Mouse (Mus musculus): ENCODE results near the gene Zranb1. TPM values are rescaled to one million over a fixed set of nuclear protein-coding genes. Genes with fewer than 3 reads are reported as not detected.

Zranb1 gene
- total and polyA plus RNA-seq, 3 experiments = 17.4 to 18.5 TPM; not detected in 1

DNA sequence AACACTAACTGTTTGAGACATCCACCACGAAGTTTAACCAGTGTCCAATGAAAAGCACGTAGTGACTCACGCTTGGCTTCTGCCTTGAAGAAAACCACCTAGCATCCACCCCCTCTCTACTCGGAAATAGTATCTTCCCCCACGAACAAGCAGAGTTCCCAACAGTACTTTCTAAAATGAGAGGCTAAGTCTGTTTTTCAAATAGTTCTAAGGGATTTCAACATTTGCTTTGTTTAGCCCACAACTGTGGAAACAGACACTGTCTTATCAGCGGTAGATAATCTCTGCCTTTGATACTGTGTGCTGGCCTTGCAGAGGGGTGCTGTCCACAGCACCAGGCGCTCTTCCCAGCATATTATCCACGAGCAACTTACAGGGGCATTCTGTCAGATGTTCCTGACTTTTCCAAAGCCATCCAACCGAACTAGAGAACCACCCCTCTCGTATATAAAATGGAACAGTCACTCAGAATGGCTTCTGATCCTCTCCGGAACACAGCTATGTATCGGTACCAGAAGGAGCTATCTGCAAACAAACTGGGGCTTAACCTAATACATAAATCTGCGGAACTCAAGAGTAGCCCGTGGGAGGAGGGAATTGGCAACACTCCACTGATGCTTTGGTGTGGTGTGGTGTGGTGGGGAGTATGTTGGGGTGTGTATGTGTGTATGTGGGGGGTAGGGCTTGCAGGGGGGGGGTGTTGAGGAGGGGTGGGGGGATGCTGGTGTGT is 81.9 kb downstream of the Zranb1 start:
- Histone ChIP-seq H3K9me3 (replicated peaks; ENCODE audit: insufficient read depth, low read length) (no peaks in the 10 kb centered on the region), H3K79me2 (ENCODE audit: control insufficient read depth, insufficient read depth, low read length, poor library complexity) (0 out of 2 replicates have a peak, but pooled peaks cover 2% of the 10 kb centered on the region), H3K4me1 (ENCODE audit: control insufficient read depth in 1 of 2, insufficient read depth in 2 of 2, low read length in 2 of 2) (peaks cover 0 to 7% of the 10 kb centered on the region in 2 experiments; a peak in 3 of 4 replicates), H3K27me3 (ENCODE audit: control insufficient read depth in 1 of 2, insufficient read depth in 2 of 2, low read length in 2 of 2) (no peaks in the 10 kb centered on the region), H3K4me3 (ENCODE audit: control insufficient read depth in 1 of 2, insufficient read depth in 1 of 2, low read depth in 2 of 2, low read length in 2 of 2) (no peak overlapping the region), H3K36me3 (ENCODE audit: control insufficient read depth in 1 of 2, insufficient read depth in 2 of 2, low read length in 2 of 2) (peaks cover 0 to 3% of the 10 kb centered on the region in 2 experiments; a peak in 3 of 4 replicates), H3K27ac (ENCODE audit: control insufficient read depth, low read depth, low read length) (no peak overlapping the region), H3K9ac (ENCODE audit: control insufficient read depth, low read depth, low read length, poor library complexity, severe bottlenecking) (no peak overlapping the region)
- DNase-seq (ENCODE audit: low read depth, low spot score) = no peak
- no peak for TF ChIP-seq MAFK (IDR thresholded peaks at IDR 0.05; ENCODE audit: borderline replicate concordance, low read depth, low read length)
- peak; percentile 58 for TF ChIP-seq GATA1 (IDR thresholded peaks at IDR 0.05; ENCODE audit: low read depth, low read length)

- Histone ChIP-seq H3K36me3 (ENCODE audit: control insufficient read depth in 1 of 2, insufficient read depth in 2 of 2, low read length in 2 of 2) (no peaks in the 10 kb centered on the region; a peak in 1 of 4 replicates), H3K9me3 (replicated peaks; ENCODE audit: insufficient read depth, low read length) (no peaks in the 10 kb centered on the region), H3K79me2 (ENCODE audit: control insufficient read depth, insufficient read depth, low read length, poor library complexity) (peaks cover 2% of the 10 kb centered on the region; the same call in 1 of the 2 replicates), H3K9ac (ENCODE audit: control insufficient read depth, low read depth, low read length, poor library complexity, severe bottlenecking) (no peak overlapping the region), H3K27me3 (ENCODE audit: control insufficient read depth in 1 of 2, insufficient read depth in 2 of 2, low read length in 2 of 2) (no peaks in the 10 kb centered on the region), H3K4me3 (ENCODE audit: control insufficient read depth in 1 of 2, insufficient read depth in 1 of 2, low read depth in 2 of 2, low read length in 2 of 2) (no peak overlapping the region), H3K4me1 (ENCODE audit: control insufficient read depth in 1 of 2, insufficient read depth in 2 of 2, low read length in 2 of 2) (no peaks in the 10 kb centered on the region), H3K27ac (ENCODE audit: control insufficient read depth, low read depth, low read length) (no peak overlapping the region)
- DNase-seq (ENCODE audit: low read depth, low spot score) = no peak
- TF ChIP-seq SIN3A (IDR thresholded peaks at IDR 0.05; ENCODE audit: low read length) = no peak
- no peak for TF ChIP-seq MYC (IDR thresholded peaks at IDR 0.05; ENCODE audit: low read depth, low read length)
- no peak for TF ChIP-seq ZNF384 (IDR thresholded peaks at IDR 0.05; ENCODE audit: low read depth, low read length)
- TF ChIP-seq MAX (IDR thresholded peaks at IDR 0.05; ENCODE audit: low read length) = no peak
- TF ChIP-seq ZC3H11A (IDR thresholded peaks at IDR 0.05; ENCODE audit: low read depth, low read length) = no peak
- TF ChIP-seq MAFK (IDR thresholded peaks at IDR 0.05; ENCODE audit: borderline replicate concordance, low read depth, low read length) = no peak
- no peak for TF ChIP-seq POLR2AphosphoS5 (IDR thresholded peaks at IDR 0.05; ENCODE audit: borderline replicate concordance, low read depth, low read length)
- TF ChIP-seq TAL1 (IDR thresholded peaks at IDR 0.05; ENCODE audit: low read length) = no peak
- TF ChIP-seq GATA1 (IDR thresholded peaks at IDR 0.05; ENCODE audit: low read depth, low read length) = no peak
- no peak for TF ChIP-seq MYB (IDR thresholded peaks at IDR 0.05; ENCODE audit: low read depth, low read length)
- TF ChIP-seq MAZ (IDR thresholded peaks at IDR 0.05; ENCODE audit: low read depth, low read length) = no peak
- no peak for TF ChIP-seq HCFC1 (IDR thresholded peaks at IDR 0.05; ENCODE audit: low read depth, low read length)
- no peak for TF ChIP-seq POLR2AphosphoS2 (IDR thresholded peaks at IDR 0.05; ENCODE audit: low read length)
- TF ChIP-seq NELFE (IDR thresholded peaks at IDR 0.05; ENCODE audit: low read depth, low read length) = no peak
Measured at GRCm38 (mm10) chr7:133013923-133014322, 83.0 kb downstream of the Zranb1 start.

GRCm38 (mm10) chr7:133014631-133015030 is 83.7 kb downstream of the Zranb1 start:
- Histone ChIP-seq H3K4me3 (ENCODE audit: control insufficient read depth in 1 of 2, insufficient read depth in 1 of 2, low read depth in 2 of 2, low read length in 2 of 2) (no peak overlapping the region), H3K4me1 (ENCODE audit: control insufficient read depth in 1 of 2, insufficient read depth in 2 of 2, low read length in 2 of 2) (no peaks in the 10 kb centered on the region), H3K9me3 (replicated peaks; ENCODE audit: insufficient read depth, low read length) (no peaks in the 10 kb centered on the region), H3K79me2 (ENCODE audit: control insufficient read depth, insufficient read depth, low read length, poor library complexity) (peaks cover 4% of the 10 kb centered on the region), H3K27ac (ENCODE audit: control insufficient read depth, low read depth, low read length) (no peak overlapping the region), H3K9ac (ENCODE audit: control insufficient read depth, low read depth, low read length, poor library complexity, severe bottlenecking) (no peak overlapping the region), H3K36me3 (ENCODE audit: control insufficient read depth in 1 of 2, insufficient read depth in 2 of 2, low read length in 2 of 2) (no peaks in the 10 kb centered on the region; a peak in 1 of 4 replicates), H3K27me3 (ENCODE audit: control insufficient read depth in 1 of 2, insufficient read depth in 2 of 2, low read length in 2 of 2) (no peaks in the 10 kb centered on the region)
- DNase-seq (ENCODE audit: low read depth, low spot score) = no peak
- no peak for TF ChIP-seq RCOR1 (IDR thresholded peaks at IDR 0.05; ENCODE audit: low read depth, low read length)
- TF ChIP-seq CHD1 (IDR thresholded peaks at IDR 0.05; ENCODE audit: low read depth, low read length) = no peak
- TF ChIP-seq ZKSCAN1 (IDR thresholded peaks at IDR 0.05; ENCODE audit: low read depth, low read length) = no peak
- TF ChIP-seq USF2 (IDR thresholded peaks at IDR 0.05; ENCODE audit: borderline replicate concordance in 1 of 2, insufficient read depth in 1 of 2, low read depth in 1 of 2, low read length in 2 of 2) = no peak
- TF ChIP-seq MYB (IDR thresholded peaks at IDR 0.05; ENCODE audit: low read depth, low read length) = no peak
- TF ChIP-seq JUND (IDR thresholded peaks at IDR 0.05; ENCODE audit: low read depth, low read length) = no peak
- no peak for TF ChIP-seq SMC3 (IDR thresholded peaks at IDR 0.05; ENCODE audit: low read depth, low read length)
- no peak for TF ChIP-seq MEF2A (IDR thresholded peaks at IDR 0.05; ENCODE audit: extremely low read depth, insufficient replicate concordance, low read depth, low read length, poor library complexity, severe bottlenecking)
- no peak for TF ChIP-seq BHLHE40 (IDR thresholded peaks at IDR 0.05; ENCODE audit: borderline replicate concordance, low read depth, low read length)
- TF ChIP-seq TCF12 (IDR thresholded peaks at IDR 0.05; ENCODE audit: low read depth, low read length) = no peak
- TF ChIP-seq ZC3H11A (IDR thresholded peaks at IDR 0.05; ENCODE audit: low read depth, low read length) = no peak
- TF ChIP-seq TAL1 (IDR thresholded peaks at IDR 0.05; ENCODE audit: low read length) = no peak
